Mouse (Mus musculus): Measurements from ENCODE around the gene Gm20388.
"Not testable (repeated sequence)": the region's sequence is repeated elsewhere in the genome, so short reads cannot be mapped to it uniquely, and the experiment has no call there.

The Gm20388 gene

DNA sequence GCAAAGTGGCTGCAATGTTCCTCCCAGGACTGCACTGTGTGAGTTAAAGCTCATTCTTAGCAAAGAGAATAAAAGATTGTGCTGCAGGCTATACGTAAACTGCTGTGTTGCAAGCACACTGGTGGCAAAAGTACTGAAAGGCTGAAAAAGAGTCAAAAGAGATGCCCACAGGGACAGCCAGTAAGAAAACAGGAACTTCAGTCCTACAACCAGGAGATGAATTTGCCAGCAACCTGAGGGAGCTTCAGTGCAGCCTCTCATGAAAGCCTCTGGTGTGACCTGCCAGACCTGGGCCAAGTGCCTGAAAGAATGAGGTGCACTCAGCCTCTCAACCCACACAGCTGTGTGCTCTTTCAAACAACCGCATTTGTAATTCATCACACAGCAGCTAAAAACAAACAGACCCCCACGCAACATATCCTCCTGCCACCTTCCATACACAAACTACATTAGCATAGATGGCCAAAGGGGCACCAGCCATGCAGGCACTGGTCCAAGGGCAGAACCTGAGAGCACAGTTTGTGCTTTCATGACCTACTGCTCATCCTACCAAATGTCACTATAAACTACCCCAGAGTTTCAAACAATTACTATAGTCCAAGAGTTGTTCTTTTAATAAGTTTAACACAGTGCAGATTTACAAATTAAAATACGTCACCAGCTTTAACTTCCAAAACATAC is 3108.0 kb downstream of the Gm20388 start:
- no peak for DNase-seq (ENCODE audit: low spot score)

DNA sequence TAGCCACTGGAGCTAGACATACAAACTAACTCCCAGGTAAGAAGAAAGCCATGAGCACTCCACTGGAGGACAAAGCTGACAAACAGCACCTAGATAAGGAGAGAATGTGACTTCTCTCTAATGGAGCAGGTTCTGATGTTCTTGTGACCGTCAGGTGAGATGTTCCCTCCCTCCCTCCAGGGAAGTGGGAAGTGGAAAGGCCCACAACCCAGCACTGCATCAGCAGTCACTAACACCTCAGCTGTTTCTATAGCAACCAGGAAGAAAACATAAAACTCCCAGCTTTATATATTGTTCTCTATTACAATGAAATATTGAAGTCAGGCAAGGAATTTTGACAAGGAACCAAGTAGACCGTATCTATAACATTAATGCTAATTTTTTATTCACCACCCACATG is 3109.4 kb downstream of the Gm20388 start:
- no peak for DNase-seq (ENCODE audit: low spot score)

DNA sequence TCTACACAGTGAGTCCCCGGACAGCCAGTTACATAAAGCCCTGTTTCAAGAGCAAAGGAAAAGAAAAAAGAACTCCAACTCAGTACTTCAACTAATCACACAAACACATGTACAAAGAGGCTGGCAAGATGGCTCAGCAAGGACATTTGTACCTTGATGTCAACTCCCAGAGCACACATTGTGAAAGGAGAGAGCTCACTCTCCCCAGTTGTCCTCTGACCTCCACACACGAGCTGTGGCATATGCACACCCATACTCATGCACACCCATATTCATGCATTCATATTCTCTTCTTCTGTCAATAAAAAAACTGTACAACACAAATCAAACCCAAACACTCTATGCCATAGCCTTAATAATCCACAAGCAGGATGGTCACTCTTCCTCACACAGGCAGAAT is 3110.2 kb downstream of the Gm20388 start:
- no peak for DNase-seq (ENCODE audit: low spot score)

DNA sequence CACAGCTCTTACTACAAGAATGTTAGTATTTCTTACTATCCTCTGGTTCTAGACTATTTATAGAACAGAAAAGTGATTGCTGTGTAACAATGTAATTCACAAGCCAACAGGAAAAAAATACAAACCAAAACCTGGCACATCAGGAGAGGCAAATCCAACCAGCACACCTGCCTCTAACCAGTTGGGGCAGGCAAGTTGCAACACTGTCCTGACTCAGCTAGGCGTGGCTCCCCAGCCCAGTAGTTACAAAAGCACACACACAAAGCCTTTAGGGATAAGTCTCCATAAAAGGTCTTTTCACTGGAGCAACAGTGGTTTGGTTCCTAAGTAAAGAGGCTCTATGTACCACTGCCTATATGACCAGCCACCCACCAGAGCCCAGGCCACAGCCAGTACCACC is 3110.6 kb downstream of the Gm20388 start:
- peak; percentile 68 for DNase-seq (ENCODE audit: low spot score)

DNA sequence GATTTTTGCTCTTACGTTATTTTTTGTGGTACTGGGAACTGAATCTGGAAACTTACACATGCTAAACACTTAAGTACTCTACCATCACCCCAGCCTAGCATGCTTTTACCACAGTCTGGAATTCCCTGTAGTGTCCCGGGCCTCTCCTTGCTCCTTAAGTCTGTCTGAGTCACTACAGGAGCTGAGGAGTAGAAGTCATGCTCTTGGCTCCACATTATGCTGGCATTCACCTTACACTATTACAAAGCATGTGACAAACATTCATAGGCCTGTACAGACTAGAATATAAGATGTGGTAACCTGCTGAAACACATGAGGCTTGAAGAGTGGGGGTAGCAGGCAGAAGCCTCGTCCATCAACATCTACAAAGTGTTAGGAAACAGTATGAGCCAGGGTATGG is 3112.1 kb downstream of the Gm20388 start:
- DNase-seq (ENCODE audit: low spot score): peak; percentile 46

DNA sequence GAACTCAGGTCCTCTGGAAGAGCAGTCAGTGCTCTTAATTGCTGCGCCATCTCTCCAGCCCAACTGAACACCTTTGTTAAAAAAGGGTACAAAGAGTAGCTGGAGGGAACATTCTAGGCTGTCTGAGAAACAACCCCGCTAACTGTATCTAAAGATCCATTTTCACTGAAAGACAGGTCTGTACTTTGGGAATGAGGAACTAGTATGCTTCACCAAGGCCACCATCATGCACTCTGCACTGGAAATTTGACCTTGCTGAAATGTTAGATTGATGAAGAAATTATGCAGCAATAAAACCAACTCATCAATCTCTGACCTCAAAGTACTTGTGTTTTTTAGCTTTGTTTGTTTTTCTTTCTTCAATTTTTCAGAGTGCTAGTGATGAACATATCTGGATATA is 3113.6 kb downstream of the Gm20388 start:
- DNase-seq (ENCODE audit: low spot score): no peak

DNA sequence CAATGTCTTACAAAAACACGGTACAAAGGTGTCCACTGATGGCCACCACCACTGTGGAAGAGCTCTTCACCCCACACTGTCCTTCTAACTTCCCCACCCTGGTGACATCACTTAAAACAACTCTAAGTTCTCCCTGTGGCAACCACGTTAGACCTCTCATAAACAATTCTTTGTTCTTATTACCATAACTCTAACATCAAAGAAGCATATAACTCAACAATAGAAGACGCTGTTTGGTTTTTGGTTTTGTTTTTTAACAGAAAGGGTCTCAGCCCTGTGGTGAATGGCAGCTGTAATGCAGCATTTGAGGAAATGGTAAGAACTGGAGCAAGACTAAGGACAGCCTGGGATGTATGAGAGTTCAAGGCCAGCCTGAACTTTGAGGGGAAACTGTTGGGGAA is 3115.3 kb downstream of the Gm20388 start:
- no peak for DNase-seq (ENCODE audit: low spot score)

DNA sequence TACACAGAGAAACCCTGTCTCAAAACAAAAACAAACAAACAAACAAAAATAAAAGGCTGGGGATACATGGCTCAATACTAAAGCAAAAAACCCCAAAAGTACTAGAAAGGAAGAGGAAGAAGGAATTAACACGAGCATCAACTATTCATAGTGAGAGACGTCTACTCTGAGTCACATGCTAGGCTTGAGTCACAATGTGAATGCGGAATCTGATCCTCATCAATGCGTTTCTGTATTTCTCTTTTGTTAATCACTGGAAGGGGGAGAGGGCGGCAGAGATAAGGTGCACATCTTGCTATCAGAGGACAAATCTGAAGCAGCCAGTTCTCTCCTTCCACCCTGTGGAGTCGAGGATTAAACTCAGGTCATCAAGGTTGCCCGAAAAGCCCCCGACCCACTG is 3117.1 kb downstream of the Gm20388 start:
- DNase-seq (ENCODE audit: low spot score): no peak

DNA sequence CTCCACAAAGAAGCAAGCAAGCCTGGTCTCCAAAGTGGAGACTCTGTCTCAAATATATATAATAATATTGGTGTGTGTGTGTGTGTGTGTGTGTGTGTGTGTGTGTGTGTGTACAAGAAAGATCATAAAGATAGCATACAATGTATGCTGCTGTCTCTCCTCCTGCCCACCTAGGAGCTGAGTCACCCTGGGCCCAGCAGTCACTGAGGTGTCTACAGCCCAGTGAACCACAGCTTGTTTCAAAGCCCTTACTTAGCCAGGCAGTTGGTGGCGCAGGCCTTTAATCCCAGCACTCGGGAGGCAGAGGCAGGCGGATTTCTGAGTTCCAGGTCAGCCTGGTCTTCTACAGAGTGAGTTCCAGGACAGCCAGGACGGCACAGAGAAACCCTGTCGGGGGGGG is 3119.4 kb downstream of the Gm20388 start:
- DNase-seq (ENCODE audit: low spot score): not testable (repeated sequence)

DNA sequence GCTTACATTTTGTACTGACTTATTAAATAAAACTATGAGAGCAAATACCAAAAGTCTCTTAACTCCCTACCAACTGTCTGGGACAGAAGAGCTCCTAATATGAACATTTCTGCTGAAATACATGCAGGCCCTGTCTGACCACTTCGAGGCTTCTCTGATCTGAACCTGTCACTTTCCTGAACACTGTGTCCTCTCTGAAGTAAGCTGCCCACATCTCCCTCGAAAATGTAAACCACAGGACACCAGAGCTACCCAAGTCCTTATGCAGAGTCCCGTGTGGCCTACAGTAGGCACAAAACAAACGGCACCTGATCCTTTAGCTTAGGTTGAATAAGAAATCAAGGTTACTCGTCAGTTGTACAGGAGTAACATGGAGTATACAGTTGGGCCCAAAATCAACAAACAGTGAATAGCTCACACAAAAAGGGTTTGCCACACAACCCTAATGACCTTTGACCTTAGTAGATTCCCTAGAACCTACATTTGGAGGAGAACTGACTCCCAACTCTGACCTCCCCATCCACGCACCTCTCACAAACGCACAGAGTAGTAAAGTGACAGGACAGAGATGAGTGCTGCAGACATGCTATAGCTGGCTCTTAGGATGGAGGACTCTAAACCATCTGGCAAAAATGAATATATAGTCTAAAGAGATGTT is 3120.8 kb downstream of the Gm20388 start:
- no peak for DNase-seq (ENCODE audit: low spot score)

DNA sequence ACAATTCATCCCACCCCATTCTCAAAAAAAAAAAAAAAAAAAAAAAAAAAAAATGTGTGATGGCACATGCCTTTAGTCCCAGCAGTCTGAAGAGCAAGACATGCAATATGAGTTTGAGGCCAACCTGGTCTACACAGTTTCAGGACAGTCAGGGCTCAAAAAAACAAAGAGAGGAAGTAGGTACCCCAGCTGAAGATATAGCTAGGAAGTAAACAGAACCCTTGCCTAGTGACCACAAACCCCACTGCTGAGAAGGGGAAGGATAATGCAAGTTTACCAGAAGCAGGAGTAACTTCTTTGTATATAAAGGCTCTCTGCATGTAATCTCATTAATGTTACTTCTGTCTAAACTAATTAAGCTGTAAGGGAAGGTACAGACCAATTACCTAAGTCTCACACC is 3122.1 kb downstream of the Gm20388 start:
- DNase-seq (ENCODE audit: low spot score): no peak

DNA sequence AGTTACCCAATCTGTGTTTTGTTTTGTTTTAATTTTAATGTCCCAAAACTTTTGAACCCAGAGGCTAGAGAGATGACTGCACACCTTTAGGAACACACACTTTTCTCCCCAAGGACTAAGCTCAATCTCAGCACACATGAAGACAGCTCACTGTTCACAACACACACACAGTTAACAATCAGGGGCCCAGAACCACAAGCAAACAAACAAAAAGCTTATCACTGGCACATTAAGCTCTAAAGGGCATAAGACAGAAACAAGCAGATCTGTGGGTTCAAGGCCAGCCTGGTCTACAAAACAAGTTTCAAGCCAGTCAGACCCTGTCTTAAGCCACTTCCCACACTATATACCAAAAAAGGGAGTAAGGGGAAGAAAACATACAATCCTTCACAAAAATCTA is 3122.8 kb downstream of the Gm20388 start:
- no peak for DNase-seq (ENCODE audit: low spot score)

DNA sequence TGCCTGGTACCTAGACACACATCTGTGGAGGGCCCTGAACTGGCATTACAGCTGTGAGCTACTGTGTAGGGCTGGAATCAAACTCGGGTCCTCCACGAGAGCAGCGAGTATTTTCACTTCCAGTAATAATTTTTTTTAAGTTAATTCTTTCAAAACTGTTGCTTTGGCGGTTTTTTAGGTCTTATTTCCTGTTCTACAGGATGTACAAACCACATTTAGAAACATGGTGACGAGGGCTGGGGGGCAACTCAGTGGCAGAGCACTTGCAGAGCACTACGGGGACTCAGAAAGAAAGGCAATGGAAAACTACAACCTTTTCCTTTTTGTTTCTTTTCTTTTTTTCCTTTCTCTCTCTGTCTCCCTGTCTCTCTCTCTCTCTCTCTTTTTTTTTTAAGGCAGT is 3123.5 kb downstream of the Gm20388 start:
- no peak for DNase-seq (ENCODE audit: low spot score)

DNA sequence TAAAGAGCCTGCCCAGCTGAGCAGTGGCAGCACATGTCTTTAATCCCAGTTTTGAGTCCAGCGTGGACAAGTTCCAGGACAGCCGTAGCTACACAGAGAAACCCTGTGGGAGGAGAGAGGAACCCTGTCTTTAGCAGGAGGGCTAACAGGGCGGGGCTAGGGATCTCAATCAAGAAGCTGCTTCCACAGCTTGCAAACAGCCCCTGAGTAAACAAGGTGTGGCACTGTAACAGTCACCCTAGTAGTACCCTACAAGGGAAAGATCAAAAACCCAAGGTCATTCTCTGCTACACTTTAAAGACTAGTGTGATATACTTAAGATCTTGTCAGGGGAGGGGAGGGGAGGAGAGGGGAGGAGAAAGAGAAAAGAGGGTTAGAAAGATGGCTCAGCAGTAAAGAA is 3126.3 kb downstream of the Gm20388 start:
- peak; percentile 52 for DNase-seq (ENCODE audit: low spot score)

DNA sequence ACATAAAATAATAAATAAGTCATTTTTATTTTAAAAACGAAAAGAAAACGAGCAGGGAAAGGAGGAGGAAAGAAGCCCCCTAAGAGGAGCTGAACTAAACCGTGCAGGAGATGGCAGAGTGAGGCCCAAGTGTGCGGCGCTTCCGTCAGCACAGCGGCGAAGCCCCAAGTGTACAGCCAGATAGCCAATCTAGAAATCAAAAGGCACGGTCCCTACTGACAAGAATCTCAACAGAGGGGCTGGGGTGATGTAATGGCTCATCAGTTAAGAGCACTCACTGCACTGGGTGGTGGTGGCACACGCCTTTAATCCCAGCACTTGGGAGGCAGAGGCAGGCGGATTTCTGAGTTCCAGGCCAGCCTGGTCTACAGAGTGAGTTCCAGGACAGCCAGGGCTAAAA is 3126.8 kb downstream of the Gm20388 start:
- no peak for DNase-seq (ENCODE audit: low spot score)

DNA sequence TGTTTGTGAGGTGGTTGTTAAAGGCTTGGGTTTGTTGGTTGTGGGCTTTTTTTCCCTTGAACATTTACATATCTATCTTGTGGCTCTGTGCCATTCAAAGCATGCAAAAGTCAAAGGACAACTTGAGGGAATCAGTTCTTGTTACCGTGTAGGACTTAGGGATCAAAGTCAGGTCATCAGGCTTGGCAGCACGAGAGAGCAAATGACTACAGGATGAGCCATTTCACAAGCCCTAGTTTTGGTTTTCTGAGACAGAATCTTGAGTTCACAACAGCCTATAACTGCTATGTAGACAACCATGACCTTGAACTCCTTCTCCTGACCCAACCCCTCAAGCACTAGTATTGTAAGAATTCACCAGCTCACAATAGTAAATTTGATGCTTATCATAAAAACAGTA is 3127.7 kb downstream of the Gm20388 start:
- DNase-seq (ENCODE audit: low spot score): no peak

DNA sequence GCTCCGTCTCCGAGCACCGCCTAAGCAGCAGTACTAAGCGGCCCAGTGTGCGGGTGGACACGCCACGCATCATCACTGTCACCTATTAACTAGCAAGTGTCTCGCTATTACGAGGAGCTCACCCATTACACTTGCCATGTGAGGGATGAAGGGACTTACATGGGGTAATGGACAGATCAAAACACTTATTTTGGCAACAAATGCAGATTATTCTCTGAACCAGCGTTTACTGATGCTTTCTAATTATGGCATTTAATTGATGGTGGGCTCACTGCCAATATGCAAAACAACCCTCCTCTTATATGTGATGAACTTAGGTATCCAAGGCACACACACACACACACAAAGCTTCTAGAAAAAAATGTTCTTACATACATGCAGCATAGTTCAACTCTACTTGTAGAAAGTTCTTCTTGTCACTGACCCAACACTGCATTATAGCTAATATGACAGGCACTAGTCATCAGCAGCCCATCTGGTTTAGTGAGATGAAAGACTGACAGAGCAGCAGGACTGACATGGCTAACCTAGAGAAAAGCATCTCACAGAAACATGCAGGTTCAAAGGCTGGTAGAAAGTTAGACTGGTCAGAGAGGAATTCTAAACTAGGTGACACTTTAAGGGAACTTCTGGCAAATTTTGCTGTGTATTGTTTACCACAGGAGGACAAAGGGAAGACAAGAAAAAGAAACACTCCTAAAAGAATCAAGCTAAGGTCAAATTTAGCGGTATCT is 3128.9 kb downstream of the Gm20388 start:
- DNase-seq (ENCODE audit: low spot score): no peak

DNA sequence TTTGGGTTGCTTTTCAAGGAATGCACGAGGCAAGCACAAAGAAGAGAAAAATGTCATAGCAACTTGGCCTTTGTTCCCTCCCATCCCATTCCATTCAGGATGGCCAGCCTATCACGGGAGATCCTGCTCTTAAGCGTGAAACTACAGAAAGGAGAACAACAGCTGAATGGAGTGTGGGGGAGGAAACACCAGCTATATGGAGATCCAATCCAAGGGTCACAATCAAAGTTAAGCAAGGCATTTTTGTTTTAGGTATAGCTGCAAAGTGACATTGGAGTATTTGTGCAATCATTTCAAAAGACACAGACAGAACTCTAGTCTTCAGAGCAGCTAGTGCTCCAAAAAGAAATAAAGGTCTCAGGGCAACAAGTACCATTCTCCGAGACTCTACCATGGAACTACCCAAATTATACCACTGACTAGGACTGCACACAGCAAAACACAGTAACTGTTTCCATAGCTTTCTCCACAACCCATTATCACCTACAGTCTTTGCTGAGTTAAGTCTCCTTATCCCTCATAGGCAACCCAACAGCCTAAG is 3129.5 kb downstream of the Gm20388 start:
- DNase-seq (ENCODE audit: low spot score): peak; percentile 44

DNA sequence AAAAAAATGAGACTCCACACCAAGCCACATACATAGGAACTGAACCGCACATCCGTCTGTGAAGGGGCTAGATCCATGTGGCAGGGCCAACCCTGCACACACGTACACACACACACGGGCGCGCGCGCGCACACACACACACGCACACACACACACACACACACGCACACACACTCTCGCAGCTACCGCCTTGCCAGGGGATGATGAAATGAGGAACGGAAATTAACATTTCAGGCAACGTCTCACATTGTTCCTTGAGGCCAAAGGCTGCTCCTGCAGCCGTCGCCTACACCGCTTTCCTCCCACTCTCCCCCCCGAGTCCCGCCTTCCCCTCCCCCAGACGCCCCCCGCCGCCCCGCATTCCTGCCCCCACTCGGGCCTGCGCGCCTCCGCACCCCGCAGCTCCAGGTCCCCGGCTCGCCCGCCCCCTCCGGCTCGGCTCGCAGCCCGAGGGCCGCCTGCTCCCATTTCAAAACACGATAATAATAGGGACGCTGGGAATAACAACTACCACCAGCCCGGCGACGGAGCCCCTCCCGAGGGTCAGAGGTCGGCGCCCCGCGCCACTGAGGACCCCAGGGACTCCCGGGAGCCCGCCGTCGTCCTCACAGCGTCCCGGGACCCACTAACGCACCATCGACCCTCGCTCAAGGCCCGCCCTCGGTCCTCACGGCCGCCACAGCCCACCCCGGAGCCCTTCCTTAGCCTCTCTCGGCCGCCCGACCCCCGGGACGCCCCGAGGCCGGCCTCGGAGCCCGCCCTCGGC is 3130.6 kb downstream of the Gm20388 start:
- DNase-seq (ENCODE audit: low spot score): peak; percentile 83

DNA sequence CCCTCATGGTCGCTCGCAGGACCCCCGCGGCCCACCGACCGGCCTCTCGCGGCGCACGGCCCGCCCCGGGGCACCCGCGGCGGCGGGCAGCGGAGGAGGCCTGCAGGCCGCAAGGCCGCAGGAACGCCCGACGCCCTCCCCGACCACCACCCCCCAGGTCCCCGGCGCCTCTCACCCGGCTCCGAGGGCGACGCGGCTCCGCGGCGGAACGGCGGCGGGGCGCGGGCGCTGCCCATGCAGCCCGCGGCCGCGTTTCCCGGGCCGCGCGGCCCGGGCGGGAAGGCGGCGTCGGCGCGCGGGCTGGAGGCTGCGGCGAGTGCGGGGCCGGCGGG is 3131.1 kb downstream of the Gm20388 start:
- DNase-seq (ENCODE audit: low spot score): no peak

DNA sequence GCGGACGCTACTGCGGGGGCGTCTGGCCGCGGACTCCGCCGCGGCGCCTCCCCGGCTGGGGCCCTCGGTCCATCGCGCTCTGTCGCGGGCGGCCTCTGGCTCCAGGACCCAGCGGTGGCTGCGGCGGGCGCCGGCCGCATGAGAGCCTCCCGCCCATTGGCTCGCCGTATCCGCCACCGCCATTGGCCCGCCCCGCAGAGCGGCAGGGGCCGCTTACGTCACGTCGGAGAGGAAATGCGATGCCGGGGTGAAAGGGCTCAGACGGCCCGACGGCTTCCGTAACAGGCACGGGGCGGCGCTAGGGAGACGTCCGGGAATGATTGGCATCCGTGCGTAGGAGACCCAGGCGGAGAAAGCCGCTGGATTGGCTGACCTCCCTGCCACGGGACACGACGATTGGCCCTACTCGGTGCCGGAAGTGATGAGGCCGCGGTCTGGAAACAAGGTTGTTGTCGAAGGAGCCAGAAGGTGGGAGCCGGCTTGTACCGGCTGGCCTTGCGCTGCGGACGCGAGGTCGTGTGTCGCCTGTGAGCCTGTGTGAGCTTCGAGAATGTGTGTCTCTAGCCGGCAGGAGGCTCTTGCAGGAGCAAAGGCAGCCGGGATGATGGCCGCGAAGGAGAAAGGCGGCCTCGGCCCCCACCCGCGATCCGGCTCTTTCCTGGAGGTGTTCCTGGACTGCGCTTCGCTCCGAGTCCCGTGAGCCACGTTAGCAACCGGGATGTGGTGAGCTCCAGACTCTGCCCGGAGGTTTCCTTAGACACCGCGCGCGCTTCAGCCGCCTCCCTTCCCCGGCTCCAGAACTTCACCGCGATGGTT is 3131.7 kb downstream of the Gm20388 start, which contains the start of gene Ankrd11:
Ankrd11 (minus strand) TSS at position 120 of the 816 bp plus-strand sequence.
- peak; percentile 99 for DNase-seq (ENCODE audit: low spot score)

Data from adipocyte (in vitro differentiated cells).